Mouse (Mus musculus) telencephalon, adult 2 months (tissue): ENCODE results near the gene Upb1.
"Not testable (repeated sequence)": the region's sequence is repeated elsewhere in the genome, so short reads cannot be mapped to it uniquely, and the experiment has no call there.

Source experiments
- DNase-seq: peaks from one replicate; pipeline ENCODE4 v3.0.0-alpha.2; 2011; ENCODE audit warnings: low read depth, low spot score

Gene Upb1

DNA sequence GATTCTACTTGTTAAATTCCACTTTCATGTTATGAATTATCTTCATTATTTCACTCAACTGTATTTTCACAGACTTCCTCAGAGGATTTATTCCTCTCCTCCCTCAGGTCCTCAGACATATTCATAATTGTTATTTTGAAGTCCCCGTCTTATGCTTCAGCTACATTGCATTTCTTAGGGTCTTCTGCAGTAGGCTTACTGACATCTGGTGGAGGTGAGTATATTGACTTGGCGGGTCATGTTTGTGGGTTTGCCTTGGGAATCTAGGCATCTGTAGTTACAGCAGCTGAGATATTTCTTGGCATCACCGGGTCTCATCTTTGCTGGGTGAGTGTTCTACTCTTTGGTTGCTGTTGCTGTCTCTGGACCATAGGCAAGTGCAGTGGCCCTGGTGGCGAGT, at the start of gene Upb1:
Upb1 (plus strand) TSS at position 158 of the 400 bp plus-strand sequence.
- no peak for DNase-seq

DNA sequence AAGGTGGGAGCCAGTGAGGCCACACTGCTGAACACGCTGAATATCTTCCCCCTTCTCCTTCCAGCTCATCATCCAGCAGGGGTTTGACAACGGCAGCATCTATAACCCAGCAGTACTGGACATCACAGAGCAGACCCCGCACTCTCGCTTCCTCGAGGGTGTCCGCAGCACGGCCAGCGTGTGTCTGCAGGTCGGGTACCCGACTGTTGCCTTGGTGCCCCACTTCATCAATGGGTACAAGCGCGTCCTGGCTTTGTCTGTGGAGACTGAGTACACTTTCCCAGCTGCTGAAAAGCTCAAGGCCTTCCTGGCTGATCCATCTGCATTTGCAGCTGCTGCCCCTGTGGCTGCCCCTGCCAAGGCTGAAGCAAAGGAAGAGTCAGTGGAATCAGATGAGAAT, 48.4 kb upstream of the Upb1 start:
- DNase-seq = no peak

DNA sequence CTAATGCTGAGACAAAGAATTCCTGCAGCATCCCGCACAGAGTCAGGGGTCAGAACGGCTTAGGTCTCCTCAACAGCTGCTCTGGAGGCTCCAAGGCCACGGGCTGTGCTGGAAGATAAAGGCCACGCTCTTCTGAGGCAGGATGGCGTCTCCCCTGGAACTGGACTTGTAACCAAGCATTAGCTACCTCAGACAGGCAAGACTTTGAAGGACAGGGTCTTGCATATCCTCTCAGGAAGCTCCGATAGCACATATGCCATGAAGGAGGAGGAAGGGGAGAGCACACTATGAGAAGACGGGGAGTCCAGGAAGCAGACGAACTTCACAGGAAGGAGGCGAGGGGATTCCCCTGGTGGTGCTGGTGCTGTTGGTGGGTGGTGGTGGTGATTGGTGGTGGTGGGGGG, 47.1 kb upstream of the Upb1 start:
- DNase-seq = not testable (repeated sequence)

DNA sequence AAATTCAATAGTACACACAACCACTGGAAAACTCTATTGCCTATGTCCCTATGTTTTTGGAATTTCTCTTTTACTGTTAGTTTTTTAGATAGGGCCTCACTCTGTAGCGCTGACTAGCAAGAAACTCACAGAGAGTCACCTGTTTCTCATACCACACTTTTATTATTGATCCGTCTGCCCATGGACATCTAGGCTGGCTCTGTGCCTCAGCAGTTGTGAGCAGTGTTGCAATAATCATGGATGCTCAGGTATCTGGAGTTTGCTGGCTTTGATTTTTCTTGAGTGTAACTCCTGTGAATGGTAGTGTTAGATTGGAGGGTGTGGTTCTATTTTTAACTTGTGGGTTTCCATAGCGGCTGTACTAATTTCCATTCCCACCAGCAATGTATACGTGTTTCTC, 45.6 kb upstream of the Upb1 start:
- DNase-seq = no peak

DNA sequence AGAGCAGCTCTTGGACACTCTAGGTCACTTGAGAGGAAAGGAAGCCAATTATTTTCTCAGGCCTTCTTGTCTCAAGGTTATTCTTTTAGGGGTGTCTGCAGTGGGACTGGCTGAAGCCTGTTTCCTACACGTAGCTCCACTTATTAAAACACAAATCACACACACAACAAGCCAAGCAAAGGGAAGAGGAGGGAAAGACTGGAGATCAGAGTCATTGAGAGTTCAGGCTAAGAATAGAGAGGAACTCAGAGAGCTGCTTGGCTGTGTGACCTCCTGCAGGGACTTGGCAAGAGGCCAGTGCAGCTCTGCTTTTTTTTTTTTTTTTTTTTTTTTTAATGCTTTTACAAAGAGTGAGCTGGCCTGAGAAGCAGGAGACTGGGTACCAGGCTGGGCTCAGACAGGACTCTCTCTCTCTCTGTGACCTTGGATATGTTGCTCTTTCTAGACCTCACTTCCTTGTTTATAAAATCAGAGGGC, 36.7 kb upstream of the Upb1 start:
- not testable (repeated sequence) for DNase-seq

DNA sequence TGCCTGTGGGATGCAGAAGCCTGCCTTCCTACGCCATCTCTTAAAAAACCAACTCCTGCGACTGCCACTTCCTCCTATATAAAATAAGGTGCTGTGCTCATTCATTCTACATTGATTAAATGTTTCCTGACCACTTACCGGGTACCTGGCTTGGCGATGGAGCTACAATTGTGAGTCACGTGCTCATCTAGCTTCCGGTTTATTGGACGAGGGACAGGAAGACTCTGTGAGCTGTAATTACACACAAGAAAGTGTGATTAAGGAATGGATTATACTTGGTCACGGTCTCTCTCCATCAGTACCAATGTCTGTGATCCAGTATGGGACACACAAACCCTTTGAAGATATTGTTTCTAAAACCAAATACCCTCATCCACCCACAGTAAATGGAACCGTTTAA, 36.1 kb upstream of the Upb1 start:
- DNase-seq = no peak

DNA sequence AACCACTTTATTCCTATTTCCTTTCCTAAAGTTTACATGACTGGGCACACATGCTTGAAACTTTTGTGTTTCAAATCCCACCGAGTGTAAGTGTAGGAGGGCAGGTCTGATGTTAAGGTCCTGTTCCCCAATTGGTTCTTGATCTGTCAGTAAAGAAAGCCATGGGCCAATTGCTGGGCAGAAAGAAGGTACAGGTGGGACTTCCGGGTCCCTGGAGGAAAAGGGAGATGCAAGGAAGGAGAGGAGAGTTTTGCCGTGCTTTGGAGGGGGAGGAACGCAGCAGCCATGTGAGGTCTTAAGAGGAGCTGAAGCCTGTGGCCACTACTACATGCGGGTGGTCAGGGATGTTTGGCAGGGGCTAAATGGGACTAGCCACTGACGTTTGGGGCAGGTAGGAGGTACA, 35.7 kb upstream of the Upb1 start:
- no peak for DNase-seq

DNA sequence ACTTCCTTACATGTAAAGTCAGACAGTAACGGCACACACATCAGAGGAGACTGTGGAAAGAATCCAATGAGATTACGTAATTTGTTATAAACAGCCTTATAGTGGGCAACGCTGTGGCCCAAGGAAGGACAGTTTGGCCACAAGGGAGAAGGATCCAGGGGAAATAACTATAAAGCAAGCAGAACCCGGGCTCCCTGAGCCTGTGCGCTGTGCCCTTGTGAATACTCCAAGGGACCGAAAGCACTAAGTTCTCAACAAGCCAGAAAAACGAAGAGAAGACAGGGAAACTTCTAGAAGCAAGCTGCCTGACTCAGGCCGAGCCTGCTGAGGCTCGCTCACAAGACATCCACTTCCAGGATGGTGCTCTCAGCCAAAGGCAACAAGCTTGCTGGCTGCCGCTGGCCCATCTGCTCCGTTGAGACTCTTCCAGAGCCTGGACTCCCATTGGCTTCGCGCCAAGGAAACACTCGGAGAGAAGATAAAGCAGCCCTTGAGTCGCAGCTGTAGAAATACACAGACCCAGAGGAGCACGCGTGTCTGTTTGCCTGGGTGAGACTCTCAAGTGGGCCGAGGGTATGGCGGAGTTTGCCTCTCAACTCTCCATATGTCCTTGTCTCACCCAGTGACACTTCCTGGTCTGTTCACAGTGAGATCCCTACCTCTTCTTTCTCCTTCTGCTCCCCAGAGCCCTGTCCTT, 27.1 kb upstream of the Upb1 start:
- DNase-seq = not testable (repeated sequence)

DNA sequence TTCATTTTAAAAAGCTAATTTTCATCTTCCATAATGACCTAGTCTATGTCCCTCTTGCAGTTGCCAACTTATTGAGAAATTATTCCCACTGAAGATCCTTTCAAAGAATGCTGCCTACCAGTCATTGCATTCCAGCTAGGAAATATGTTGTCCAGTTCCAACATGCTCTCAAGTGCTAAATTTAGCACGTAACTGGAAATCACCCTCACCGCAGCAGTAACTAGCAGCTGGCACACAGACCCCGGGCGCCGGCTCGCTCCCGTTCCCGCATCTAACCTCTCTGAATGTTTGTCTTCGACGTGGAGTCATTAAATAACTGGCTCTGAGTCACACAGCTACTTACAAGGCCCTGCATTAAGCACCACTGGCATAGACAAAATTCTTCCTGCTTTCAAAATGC, 22.2 kb upstream of the Upb1 start:
- DNase-seq = no peak

DNA sequence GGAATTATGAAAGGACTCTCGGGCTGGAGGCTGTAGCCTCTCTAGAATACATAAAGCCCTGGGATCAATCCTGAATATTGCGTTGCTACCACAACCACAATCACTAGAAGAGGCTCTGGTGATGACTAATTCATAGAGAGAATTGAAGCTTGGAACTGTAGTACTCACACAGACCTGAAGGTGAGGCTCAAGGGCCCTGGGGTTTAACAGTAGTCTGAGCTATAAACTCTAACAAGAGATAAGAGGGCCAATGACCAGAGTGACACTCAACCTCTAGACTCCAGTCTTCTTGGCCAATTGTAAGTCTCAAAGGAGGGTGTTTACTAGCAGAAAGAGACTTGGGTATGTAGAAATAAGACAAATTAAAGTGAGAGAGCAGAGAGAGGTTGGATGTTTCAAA, 10.8 kb upstream of the Upb1 start:
- DNase-seq = no peak

DNA sequence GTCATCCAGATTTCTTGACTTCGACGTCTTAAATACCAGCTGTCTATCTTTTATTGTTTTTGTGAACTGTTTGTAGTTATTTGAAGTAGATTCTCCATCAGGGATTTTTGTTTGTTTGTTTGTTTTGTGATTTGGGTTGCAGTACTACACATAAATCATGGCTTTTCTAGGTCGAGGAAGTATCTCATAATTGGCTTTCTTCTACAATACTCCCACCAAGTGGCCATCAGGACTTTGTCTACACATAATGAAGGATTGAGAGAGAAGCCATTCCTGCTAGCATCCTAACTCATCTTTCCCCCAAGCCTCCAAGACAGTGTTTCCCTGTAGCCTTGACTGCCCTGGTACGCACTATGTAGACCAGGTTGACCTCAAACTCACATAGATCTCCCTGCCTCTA, 10.1 kb upstream of the Upb1 start:
- no peak for DNase-seq

DNA sequence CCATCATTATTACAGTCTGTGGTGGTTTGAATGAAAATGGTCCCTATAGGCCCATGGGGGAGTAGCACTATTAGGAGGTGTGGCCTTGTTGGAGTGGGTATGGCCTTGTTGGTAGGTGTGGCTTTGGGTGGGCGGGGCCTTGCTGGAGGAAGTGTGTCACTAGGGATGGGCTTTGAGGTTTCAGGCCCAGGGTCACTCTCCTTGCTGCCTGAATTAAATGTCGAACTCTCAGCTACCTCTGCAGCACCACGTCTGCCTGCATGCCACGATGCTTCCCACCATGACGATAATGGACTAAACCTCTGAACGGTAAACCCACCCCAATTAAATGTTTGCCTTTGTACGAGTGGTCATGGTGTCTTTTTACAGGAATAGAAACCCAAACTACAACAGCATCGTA, 6.1 kb upstream of the Upb1 start:
- no peak for DNase-seq

DNA sequence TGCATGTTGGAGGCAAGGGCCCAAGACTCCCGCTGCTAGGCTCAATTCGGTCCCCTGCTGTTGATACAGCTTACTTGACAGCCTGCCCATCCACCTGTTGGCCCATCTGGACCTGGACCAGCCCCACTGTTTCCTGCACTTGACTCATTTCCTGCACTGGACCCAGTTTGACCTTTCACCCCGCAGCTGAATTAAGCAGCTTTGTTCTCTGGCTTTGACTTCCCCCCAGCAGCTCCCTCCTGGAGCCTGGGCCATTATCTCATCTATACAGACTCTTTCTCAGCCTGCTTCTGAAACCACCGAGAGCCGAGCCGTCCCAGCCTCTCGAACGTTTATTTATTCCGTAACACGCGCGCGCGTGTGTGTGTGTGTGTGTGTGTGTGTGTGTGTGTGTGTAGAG, 3.9 kb upstream of the Upb1 start:
- no peak for DNase-seq

DNA sequence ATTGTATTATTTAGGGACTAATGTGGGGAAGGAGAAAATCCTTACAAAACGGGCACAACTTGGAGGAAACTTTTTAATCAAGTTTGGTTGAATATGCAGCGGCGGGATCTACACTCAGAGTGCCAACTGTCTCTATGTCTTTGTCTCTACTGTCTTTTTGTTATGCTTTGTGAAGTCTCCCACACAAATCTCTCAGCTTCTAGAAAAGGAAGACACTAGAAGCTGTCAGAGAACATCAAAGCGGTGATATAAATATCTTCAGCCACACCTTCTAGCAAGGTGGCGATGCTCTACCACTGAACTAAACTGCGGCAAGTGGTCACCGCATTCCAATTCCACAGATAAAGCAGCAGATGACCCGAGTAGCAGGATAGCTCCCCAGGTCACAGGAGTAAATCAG, 5.0 kb downstream of the Upb1 start:
- peak; percentile 9 for DNase-seq

DNA sequence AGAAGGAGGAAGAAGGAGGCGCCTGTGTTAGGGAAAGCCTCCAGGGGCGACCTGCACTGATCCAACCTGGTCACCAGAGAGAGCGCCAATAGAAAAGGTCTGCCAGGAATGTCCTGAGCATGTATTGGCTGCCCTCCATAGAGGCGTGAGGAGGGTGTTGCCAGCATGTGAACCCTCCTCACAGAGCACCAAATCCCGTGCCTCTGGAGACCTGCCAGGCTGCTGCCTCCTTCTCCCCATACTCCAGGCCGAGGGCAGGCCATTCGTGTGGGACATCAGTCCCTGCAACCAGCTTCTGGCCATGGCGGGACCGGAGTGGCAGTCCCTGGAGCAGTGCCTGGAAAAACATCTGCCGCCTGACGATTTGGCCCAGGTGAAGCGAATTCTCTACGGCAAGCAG, 5.8 kb downstream of the Upb1 start:
- DNase-seq = no peak

DNA sequence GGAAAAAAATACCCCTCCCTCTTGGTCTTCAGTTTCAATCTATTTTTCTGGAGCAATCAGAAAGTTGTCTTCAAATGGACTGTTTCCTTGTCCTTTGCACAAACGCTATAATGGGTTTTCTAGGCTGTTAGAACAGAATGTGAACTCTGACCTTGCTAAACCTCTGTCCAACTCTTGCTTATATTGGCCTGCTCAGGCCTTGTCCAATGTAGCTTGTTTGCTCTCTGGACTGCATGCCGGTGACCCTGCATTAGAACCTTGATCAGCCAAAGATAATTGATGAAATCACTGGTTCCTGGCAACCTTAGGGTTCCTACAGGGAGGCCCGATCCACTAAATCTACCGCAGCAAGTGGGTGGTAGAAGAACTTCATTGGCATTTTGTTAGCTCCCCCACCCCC, 6.8 kb downstream of the Upb1 start:
- DNase-seq = no peak

DNA sequence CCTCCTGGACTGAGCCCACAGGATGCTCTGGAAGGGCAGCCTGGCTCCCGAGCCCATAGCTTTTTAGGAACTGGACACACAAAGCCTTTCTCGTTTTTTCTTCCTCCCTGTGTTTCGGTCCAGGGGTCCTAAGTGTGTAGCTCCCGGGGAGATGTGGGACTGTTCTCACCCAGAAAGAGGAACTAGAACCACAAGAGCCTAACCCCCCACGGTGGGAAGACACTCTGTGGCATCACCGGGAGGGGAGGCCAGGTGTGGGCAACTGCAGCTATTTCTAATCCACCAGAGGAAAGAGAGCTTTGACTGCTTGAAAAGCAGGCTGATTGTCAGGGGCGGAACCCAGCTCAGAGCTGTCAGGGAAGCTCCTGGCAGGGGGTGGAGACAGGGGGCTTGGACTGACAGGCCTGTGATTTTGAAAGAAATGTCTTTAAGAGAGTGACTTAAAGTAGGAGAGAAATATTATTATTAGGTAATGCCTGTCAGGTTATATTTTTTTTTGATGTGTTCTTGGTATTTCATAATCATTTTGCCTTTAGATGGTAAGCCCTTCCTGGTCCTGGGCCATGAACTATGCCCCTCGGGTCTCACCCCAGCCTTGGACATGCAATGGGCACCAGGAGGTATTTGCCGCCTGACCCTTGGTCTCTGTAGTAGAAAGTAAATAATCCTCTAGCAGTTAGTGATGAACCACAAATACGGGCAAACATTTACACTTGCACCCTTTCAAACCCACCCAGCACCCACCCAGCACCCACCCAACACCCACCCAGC, 10.6 kb downstream of the Upb1 start:
- DNase-seq = not testable (repeated sequence)

DNA sequence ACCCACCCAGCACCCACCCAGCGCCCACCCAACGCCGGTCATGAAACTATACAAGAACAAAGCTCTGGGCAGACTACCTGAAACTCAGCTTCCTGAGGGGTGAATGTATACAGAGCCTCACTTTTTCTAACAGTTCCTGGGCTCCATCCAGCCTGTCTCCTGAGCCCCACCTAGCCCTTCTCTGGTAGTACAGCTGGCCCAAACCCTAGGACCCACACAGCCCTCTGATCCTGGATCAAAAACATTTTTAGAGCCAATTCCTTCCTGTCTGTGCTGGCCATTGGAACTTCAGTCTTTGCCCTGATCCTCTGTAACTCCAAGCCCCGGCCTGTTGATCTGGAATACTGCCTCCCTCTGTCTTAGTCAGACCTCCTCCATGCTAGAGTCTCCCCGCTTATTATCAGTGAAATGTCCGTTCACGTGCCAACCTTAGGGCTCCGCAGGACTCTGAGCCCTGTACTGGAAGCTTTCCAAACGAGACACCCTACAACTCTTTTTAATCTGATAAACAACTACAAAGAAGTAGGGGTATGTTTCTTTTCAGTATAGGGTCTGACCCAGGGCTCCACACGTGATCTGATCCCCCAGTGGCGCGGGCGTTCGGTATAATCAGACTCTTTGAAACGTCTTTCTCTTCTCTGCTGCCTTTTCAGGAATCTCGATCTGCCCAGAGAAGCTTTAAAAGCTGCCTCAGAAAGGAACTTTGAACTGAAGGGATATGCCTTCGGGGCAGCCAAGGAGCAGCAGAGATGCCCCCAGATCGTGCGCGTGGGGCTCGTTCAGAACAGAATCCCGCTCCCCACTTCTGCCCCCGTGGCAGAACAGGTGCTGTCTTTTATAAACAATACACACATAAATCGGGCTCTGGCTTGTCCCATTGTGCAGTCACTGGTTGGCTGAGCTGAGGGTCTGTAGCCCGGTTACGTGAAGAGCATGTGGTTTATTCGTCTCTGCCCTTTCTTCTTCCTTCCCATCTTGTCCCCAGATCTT, 11.5 kb downstream of the Upb1 start:
- DNase-seq = no peak

DNA sequence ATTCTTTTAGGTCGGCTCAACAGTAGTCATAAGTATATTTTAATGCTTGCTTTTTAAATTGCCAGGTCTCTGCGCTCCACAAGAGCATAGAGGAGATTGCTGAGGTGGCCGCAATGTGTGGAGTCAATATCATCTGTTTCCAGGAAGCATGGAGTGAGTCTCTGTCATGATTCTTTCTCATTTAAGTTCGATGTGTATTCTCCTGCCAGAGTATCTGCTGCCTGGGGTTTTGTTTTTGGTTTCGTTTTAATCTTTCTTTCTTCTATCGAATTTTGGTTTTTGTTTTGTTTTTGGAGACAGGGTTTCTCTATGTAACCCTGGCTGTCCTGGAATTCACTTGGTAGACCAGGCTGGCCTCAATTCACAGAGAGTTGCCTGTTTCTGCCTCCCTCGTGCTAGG, 14.0 kb downstream of the Upb1 start:
- DNase-seq = no peak

DNA sequence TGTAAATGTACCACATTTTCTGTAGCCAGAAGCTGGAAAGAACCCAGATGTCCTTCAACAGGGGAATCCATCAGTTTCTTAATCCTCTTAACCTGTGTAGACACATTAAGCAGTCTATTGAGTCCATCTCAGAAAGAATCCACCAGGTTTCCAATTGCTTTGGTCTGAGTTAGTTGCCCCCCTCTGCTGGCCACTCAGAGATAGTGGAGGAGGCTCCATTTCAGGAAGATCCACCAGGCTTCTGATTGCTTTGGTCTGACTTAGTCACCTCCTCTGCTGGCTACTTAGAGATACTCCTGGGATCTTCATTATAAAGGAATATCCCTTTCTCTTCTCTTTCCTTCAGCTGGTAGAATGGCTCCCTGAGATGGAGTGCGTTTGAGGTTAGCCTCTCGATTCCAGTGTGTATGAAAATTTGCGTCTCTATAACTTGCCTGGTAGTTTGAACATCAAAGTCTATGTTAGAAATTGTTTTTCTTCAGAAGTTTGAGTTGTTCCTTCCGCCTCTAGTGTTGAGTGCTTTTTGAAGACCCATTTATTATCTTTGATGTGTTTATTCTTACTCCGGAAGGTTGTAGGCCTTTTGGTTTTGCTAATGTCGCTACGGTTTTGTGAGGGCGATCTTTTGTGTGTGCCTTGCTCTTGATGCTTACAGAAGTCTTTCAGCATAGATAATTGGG, 16.6 kb downstream of the Upb1 start:
- DNase-seq = no peak

DNA sequence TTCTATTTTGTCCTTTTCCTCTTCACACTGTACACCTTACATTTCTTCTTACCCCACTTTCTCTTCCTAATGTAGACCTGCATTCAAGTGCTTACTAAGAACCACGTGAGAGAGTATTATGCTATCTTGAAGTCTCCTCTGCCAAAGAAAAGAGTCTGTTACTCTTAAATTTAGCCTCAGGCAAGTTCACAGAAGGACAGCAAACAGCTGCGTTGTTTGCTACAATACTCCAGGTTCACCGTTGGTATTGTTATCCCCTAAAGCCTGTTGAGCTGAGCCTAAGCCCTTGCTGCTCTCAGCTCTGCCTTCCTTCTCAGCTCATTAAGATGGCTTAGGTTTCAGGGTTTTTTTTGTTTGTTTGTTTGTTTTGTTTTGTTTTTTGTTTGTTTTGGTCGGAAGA, 17.8 kb downstream of the Upb1 start:
- DNase-seq = no peak
